Mouse (Mus musculus): Measurements from ENCODE around the gene Uhrf1.
A peak's percentile ranks its signal among the peaks of the same experiment; 100 is the strongest.

GRCm38 (mm10) chr17:56276643-56277566 lies 26.2 kb upstream of the Uhrf1 start, which contains the start of gene Ticam1:
- TF ChIP-seq EP300 (IDR thresholded peaks at IDR 0.05) (peak; percentile 66; the same call in 1 of the 2 replicates), CTCF (IDR thresholded peaks at IDR 0.05) (peak; percentile 62)

Measured in lung, postnatal 0 days (tissue).